Mouse (Mus musculus): Measurements from ENCODE around the gene Fggy. TPM values are rescaled to one million over a fixed set of nuclear protein-coding genes. Genes with fewer than 3 reads are reported as not detected.

The Fggy gene
- total and polyA plus RNA-seq, 2 experiments from 2014 or later = 2.7 to 3.9 TPM

GRCm38 (mm10) chr4:95821906-95822579 is 264.7 kb downstream of the Fggy start:
- no peaks in the 10 kb centered on the region for H3K27me3 ChIP-seq (ENCODE audit: control insufficient read depth, insufficient read depth, low read length)
- no peaks in the 10 kb centered on the region for H3K36me3 ChIP-seq (replicated peaks; ENCODE audit: control insufficient read depth, insufficient read depth, low read length)
- no peak overlapping the region for H3K4me2 ChIP-seq (ENCODE audit: low read depth, low read length)
- no peak overlapping the region for H3K9ac ChIP-seq (replicated peaks; ENCODE audit: low read depth, low read length)
- H3K4me1 ChIP-seq (ENCODE audit: control insufficient read depth, insufficient read depth) = no peaks in the 10 kb centered on the region
- H3K9me3 ChIP-seq (replicated peaks; ENCODE audit: control insufficient read depth, low read length) = no peaks in the 10 kb centered on the region
- no peak for DNase-seq (ENCODE audit: low spot score)
- no peak overlapping the region for H3K27ac ChIP-seq (ENCODE audit: low read depth)
- 71% methylated on average over 3 of the region's 3 CpGs for WGBS
- ATAC-seq (ENCODE audit: insufficient read depth, low read depth) = no peak
- TF ChIP-seq EP300 (IDR thresholded peaks at IDR 0.05; ENCODE audit: low read depth) (no peak), CTCF (IDR thresholded peaks at IDR 0.05; ENCODE audit: low read depth) (no peak)
- H3K4me3 ChIP-seq (ENCODE audit: low read depth, low read length) = no peak overlapping the region

GRCm38 (mm10) chr4:95828164-95828563 is 270.9 kb downstream of the Fggy start:
- Histone ChIP-seq H3K4me1 (ENCODE audit: control insufficient read depth, insufficient read depth) (no peaks in the 10 kb centered on the region), H3K27me3 (ENCODE audit: control insufficient read depth, insufficient read depth, low read length) (no peaks in the 10 kb centered on the region), H3K4me2 (ENCODE audit: low read depth, low read length) (no peak overlapping the region), H3K9ac (replicated peaks; ENCODE audit: low read depth, low read length) (no peak overlapping the region), H3K9me3 (replicated peaks; ENCODE audit: control insufficient read depth, low read length) (no peaks in the 10 kb centered on the region), H3K4me3 (ENCODE audit: low read depth, low read length) (no peak overlapping the region), H3K36me3 (replicated peaks; ENCODE audit: control insufficient read depth, insufficient read depth, low read length) (no peaks in the 10 kb centered on the region), H3K27ac (ENCODE audit: low read depth) (no peak overlapping the region)
- WGBS = 80% methylated on average over 4 of the region's 4 CpGs
- no peak for DNase-seq (ENCODE audit: low spot score)
- TF ChIP-seq EP300 (IDR thresholded peaks at IDR 0.05; ENCODE audit: low read depth) (no peak), CTCF (IDR thresholded peaks at IDR 0.05; ENCODE audit: low read depth) (no peak)
- no peak for ATAC-seq (ENCODE audit: insufficient read depth, low read depth)

DNA sequence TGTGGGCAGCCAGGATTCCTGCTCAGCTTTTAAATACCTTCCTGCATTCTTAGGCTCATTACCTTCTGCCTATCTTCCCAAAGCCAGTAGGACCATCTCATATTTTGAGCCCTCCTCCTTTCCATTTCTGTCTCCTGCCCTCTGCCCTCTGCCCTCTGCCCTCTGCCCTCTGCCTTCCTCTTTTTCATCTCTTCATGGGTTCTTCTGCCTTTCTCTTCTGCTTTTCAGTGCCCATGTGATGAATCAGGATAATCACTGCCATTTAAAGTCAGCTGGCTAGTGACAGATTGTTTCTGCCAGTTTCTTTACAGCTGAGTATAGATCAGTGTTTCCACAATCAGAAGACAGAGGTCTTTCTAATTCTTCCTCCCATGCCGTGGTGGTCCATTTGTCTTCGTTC is 273.0 kb downstream of the Fggy start:
- TF ChIP-seq CTCF (IDR thresholded peaks at IDR 0.05; ENCODE audit: low read depth) (no peak), EP300 (IDR thresholded peaks at IDR 0.05; ENCODE audit: low read depth) (no peak)
- Histone ChIP-seq H3K27ac (ENCODE audit: low read depth) (no peak overlapping the region), H3K9me3 (replicated peaks; ENCODE audit: control insufficient read depth, low read length) (no peaks in the 10 kb centered on the region), H3K4me1 (ENCODE audit: control insufficient read depth, insufficient read depth) (no peaks in the 10 kb centered on the region), H3K4me3 (ENCODE audit: low read depth, low read length) (no peak overlapping the region), H3K27me3 (ENCODE audit: control insufficient read depth, insufficient read depth, low read length) (no peaks in the 10 kb centered on the region), H3K4me2 (ENCODE audit: low read depth, low read length) (no peak overlapping the region), H3K9ac (replicated peaks; ENCODE audit: low read depth, low read length) (no peak overlapping the region), H3K36me3 (replicated peaks; ENCODE audit: control insufficient read depth, insufficient read depth, low read length) (no peaks in the 10 kb centered on the region)
- ATAC-seq (ENCODE audit: insufficient read depth, low read depth) (no peak), DNase-seq (ENCODE audit: low spot score) (no peak)
- WGBS = 75% methylated on average over 2 of the region's 2 CpGs

DNA sequence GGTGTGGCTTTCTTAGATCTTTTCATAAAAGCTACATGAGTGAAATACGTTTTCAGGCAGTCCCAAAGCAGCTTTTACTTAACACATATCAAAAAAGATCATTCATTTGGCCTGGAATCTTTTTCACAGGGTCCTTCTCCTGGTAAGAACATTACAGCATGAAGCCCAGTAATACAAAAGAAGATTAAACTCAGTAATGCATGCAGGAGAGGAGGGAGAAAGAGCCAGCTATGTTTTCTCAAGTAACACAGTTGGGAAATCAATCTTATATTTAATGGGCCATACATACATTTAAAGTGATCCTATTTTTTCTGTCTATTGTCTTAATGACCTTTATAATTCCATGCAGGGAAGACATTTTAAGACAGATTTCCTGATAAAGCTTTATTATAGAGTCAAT is 282.6 kb downstream of the Fggy start:
- no peak for TF ChIP-seq EP300 (IDR thresholded peaks at IDR 0.05; ENCODE audit: low read depth)
- no peak for TF ChIP-seq CTCF (IDR thresholded peaks at IDR 0.05; ENCODE audit: low read depth)
- Histone ChIP-seq H3K27ac (ENCODE audit: low read depth) (no peak overlapping the region), H3K4me2 (ENCODE audit: low read depth, low read length) (no peak overlapping the region), H3K9ac (replicated peaks; ENCODE audit: low read depth, low read length) (no peak overlapping the region), H3K4me3 (ENCODE audit: low read depth, low read length) (no peak overlapping the region), H3K4me1 (ENCODE audit: control insufficient read depth, insufficient read depth) (no peaks in the 10 kb centered on the region), H3K9me3 (replicated peaks; ENCODE audit: control insufficient read depth, low read length) (no peaks in the 10 kb centered on the region), H3K36me3 (replicated peaks; ENCODE audit: control insufficient read depth, insufficient read depth, low read length) (no peaks in the 10 kb centered on the region), H3K27me3 (ENCODE audit: control insufficient read depth, insufficient read depth, low read length) (no peaks in the 10 kb centered on the region)
- WGBS = 66% methylated on average over 1 of the region's 1 CpGs
- DNase-seq (ENCODE audit: low spot score) = no peak
- no peak for ATAC-seq (ENCODE audit: insufficient read depth, low read depth)

- Histone ChIP-seq H3K27ac (ENCODE audit: low read depth) (no peak overlapping the region), H3K27me3 (ENCODE audit: control insufficient read depth, insufficient read depth, low read length) (no peaks in the 10 kb centered on the region), H3K4me3 (ENCODE audit: low read depth, low read length) (no peak overlapping the region), H3K4me1 (ENCODE audit: control insufficient read depth, insufficient read depth) (peaks cover 2% of the 10 kb centered on the region; the same call in 1 of the 2 replicates), H3K4me2 (ENCODE audit: low read depth, low read length) (no peak overlapping the region), H3K9me3 (replicated peaks; ENCODE audit: control insufficient read depth, low read length) (no peaks in the 10 kb centered on the region), H3K9ac (replicated peaks; ENCODE audit: low read depth, low read length) (no peak overlapping the region), H3K36me3 (replicated peaks; ENCODE audit: control insufficient read depth, insufficient read depth, low read length) (no peaks in the 10 kb centered on the region)
- DNase-seq (ENCODE audit: low spot score) (no peak), ATAC-seq (ENCODE audit: insufficient read depth, low read depth) (no peak)
- 86% methylated on average over 6 of the region's 6 CpGs for WGBS
- TF ChIP-seq CTCF (IDR thresholded peaks at IDR 0.05; ENCODE audit: low read depth) = no peak
- no peak for TF ChIP-seq EP300 (IDR thresholded peaks at IDR 0.05; ENCODE audit: low read depth)
These were observed 283.2 kb downstream of the Fggy start for GRCm38 (mm10) chr4:95840389-95841053.
